In genomic region chr15:7563726-7564125, GRCm38 (mm10) we compare ENCODE assay signal across 10 mouse cellular contexts.
DNase-seq lines count a peak whose midpoint lies in the region; ATAC-seq and TF ChIP-seq lines count a peak whose summit lies in the region.
"Had no signal": no experiment of that assay in that cellular context is flagged by ENCODE, and none has a peak within 500 bp of the region (broad histone marks: within the 10 kb centered on the region; RNA-seq: fewer than 3 reads in every experiment).

No protein-coding gene starts in this region.

- 91% methylated on average over 9 of the region's 9 CpGs for WGBS in intestine, embryonic 14.5 days
- WGBS in intestine, postnatal 0 days, result 84% methylated on average over 9 of the region's 9 CpGs

- H3K4me3 ChIP-seq in intestine, embryonic 14.5 days (ENCODE audit: low read depth, low read length), result no peak overlapping the region
- no peak overlapping the region for H3K4me3 ChIP-seq in intestine, postnatal 0 days (ENCODE audit: low read depth, low read length)
- no peak overlapping the region for H3K4me3 ChIP-seq in layer of hippocampus, adult 2 months
- H3K4me3 ChIP-seq: embryonic facial prominence, embryonic 12.5 days; limb, embryonic 13.5 days had no signal

- no peak overlapping the region for H3K4me2 ChIP-seq in intestine, embryonic 14.5 days (ENCODE audit: low read length)
- no peak overlapping the region for H3K4me2 ChIP-seq in intestine, postnatal 0 days (replicated peaks; ENCODE audit: low read depth)
- H3K4me2 ChIP-seq: embryonic facial prominence, embryonic 12.5 days; limb, embryonic 13.5 days had no signal

- no peak for TF ChIP-seq CTCF in intestine, postnatal 0 days (IDR thresholded peaks at IDR 0.05; ENCODE audit: low read depth)
- TF ChIP-seq CTCF in layer of hippocampus, adult 2 months (conservative IDR thresholded peaks at IDR 0.05), result no peak

- peak; percentile 35 for DNase-seq in intestine, embryonic 14.5 days (ENCODE audit: low spot score)
- peak; percentile 60 for DNase-seq in adrenal gland, postnatal 14 days
- peak; percentile 87 to 98 for DNase-seq in cerebellum, postnatal 4 days (ENCODE audit: low spot score in 2 of 2)
- DNase-seq in layer of hippocampus, adult 2 months (ENCODE audit: low spot score in 2 of 2), result peak; percentile 5 to 15
- DNase-seq in retina, postnatal 1 day, result peak; percentile 5
- DNase-seq in spleen, postnatal 4 days (ENCODE audit: low spot score in 2 of 2), result no peak
- no peak for DNase-seq in thymus, adult 18-20 months

- H3K4me1 ChIP-seq in intestine, embryonic 14.5 days (replicated peaks; ENCODE audit: control insufficient read depth, insufficient read depth, low read length), result no peaks in the 10 kb centered on the region; the same call in 1 of the 2 replicates
- no peaks in the 10 kb centered on the region for H3K4me1 ChIP-seq in intestine, postnatal 0 days (replicated peaks; ENCODE audit: control insufficient read depth, insufficient read depth, low read length)
- H3K4me1 ChIP-seq: embryonic facial prominence, embryonic 12.5 days; limb, embryonic 13.5 days had no signal

- H3K9me3 ChIP-seq in intestine, embryonic 14.5 days (ENCODE audit: control insufficient read depth, low read length), result no peaks in the 10 kb centered on the region
- no peaks in the 10 kb centered on the region for H3K9me3 ChIP-seq in intestine, postnatal 0 days (ENCODE audit: control insufficient read depth)
- H3K9me3 ChIP-seq: embryonic facial prominence, embryonic 12.5 days; limb, embryonic 13.5 days had no signal

- no peak overlapping the region for H3K9ac ChIP-seq in intestine, embryonic 14.5 days (ENCODE audit: low read length)
- H3K9ac ChIP-seq in intestine, postnatal 0 days (ENCODE audit: low read depth, low read length), result no peak overlapping the region
- H3K9ac ChIP-seq: embryonic facial prominence, embryonic 12.5 days; limb, embryonic 13.5 days had no signal

- no peaks in the 10 kb centered on the region for H3K36me3 ChIP-seq in intestine, embryonic 14.5 days (ENCODE audit: control insufficient read depth, insufficient read depth, low read length)
- no peaks in the 10 kb centered on the region for H3K36me3 ChIP-seq in intestine, postnatal 0 days (ENCODE audit: control insufficient read depth, insufficient read depth)
- H3K36me3 ChIP-seq: embryonic facial prominence, embryonic 12.5 days; limb, embryonic 13.5 days had no signal

- H3K27ac ChIP-seq in intestine, embryonic 14.5 days (ENCODE audit: low read depth), result no peak overlapping the region
- H3K27ac ChIP-seq in intestine, postnatal 0 days (ENCODE audit: low read depth, low read length), result no peak overlapping the region
- H3K27ac ChIP-seq in layer of hippocampus, adult 2 months, result no peak overlapping the region
- H3K27ac ChIP-seq: embryonic facial prominence, embryonic 12.5 days; limb, embryonic 13.5 days had no signal

- no peak for ATAC-seq in intestine, embryonic 14.5 days (replicated peaks; ENCODE audit: low FRiP score, low TSS enrichment, low read depth)
- ATAC-seq in intestine, postnatal 0 days, result no peak

- H3K27me3 ChIP-seq in intestine, embryonic 14.5 days (replicated peaks; ENCODE audit: control insufficient read depth, insufficient read depth, low read length), result no peaks in the 10 kb centered on the region
- no peaks in the 10 kb centered on the region for H3K27me3 ChIP-seq in intestine, postnatal 0 days (replicated peaks; ENCODE audit: control insufficient read depth, insufficient read depth, low read length)
- H3K27me3 ChIP-seq: embryonic facial prominence, embryonic 12.5 days; limb, embryonic 13.5 days had no signal

Comparison
In these comparisons a context has a peak if more than half of its experiments do, and no peak if none do; other contexts are left out.
1. DNase-seq: peak in intestine, embryonic 14.5 days (single experiment), adrenal gland, postnatal 14 days (single experiment), cerebellum, postnatal 4 days (2 of 2), layer of hippocampus, adult 2 months (2 of 2) and retina, postnatal 1 day (single experiment); none in spleen, postnatal 4 days (0 of 2) and thymus, adult 18-20 months (0 of 2).